Mouse (Mus musculus): ENCODE measurements around the gene Ezh1. TPM values are rescaled to one million over a fixed set of nuclear protein-coding genes. Genes with fewer than 3 reads are reported as not detected.

Gene Ezh1
- polyA plus RNA-seq, 1 experiment, result 2.0 TPM

DNA sequence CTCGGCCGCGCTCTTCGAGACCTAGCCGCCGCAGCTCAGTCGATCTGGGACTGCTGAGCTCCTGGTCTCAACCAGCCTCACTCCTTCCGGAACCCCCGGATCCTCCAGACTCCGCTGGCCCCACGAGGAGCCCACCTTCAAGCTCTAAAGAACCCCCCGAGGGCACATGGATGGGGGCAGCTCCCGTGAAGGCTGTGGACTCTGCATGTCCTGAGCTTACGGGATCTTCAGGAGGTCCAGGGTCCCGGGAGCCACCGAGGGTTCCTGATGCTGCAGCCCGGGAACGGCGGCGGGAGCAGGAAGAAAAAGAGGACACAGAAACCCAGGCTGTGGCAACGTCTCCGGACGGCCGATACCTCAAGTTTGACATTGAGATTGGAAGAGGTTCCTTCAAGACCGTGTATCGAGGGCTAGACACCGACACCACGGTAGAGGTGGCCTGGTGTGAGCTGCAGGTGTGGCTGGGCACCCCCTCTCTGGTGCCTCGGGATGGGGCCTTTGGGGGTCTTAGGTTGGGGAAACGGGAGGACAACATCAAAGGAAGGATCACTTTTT, 34.6 kb upstream of the Ezh1 start:
- H3K36me3 ChIP-seq (replicated peaks; ENCODE audit: low read length), result peaks cover 44% of the 10 kb centered on the region
- peaks cover 80% of the 10 kb centered on the region for H3K4me1 ChIP-seq

DNA sequence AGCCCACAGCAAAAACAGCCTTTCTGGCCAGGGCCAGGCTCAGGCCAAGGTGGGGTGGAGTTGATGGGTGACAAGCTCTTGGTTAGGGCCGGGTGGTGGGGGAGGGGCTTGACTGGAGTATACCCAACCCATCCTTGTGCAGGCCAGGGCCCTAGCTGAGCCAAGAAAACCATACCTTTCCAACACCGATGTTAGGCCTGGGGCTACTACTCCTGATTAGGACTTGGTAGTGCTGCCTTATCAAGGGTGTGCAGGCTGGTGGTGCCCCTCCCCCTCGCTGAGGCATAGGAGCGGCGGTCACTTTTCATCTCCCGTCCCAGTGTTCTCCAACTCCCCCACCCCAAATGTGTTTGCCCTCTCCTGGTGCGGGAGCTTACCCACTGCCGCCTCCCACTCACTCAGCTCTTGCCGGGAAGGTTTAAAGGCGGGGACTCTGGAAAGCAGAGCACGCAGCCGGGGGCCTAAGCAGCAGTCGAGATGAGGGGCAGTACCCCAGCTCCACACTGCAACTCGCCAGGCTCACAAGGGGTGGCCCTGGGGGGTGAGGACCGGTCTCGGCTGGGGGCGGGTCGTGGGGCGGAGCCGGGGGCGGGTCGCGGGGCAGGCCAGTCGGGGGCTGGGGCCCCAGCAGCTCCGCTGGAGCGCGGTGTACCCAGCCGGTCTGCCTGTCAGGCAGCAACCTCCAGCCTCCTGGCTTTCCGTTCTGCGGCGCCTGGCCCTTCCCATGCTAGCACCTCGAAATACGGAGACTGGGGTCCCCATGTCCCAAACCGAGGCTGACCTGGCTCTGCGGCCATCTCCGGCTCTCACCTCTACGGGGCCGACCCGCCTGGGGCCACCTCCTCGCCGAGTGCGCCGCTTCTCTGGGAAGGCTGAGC, 33.9 kb upstream of the Ezh1 start, which contains the start of gene Wnk4:
Gene Wnk4 (plus strand): TSS at position 620 of the 878 bp plus-strand sequence.
- TF ChIP-seq FLI1 (IDR thresholded peaks at IDR 0.05; ENCODE audit: low read length) (no peak), GATA1 (IDR thresholded peaks at IDR 0.05; ENCODE audit: borderline replicate concordance, low read length) (no peak)
- peaks cover 48% of the 10 kb centered on the region for H3K36me3 ChIP-seq (replicated peaks; ENCODE audit: low read length)
- H3K4me1 ChIP-seq, result peaks cover 85% of the 10 kb centered on the region
- peaks cover 45% of the 10 kb centered on the region for H3K27me3 ChIP-seq (replicated peaks)
- 0 out of 2 replicates have a peak, but pooled peaks cover 3% of the 10 kb centered on the region for H3K9me3 ChIP-seq
- H3K4me3 ChIP-seq (replicated peaks), result peak within 1 kb of the TSS; percentile 94

More for the DNA sequence above, 34.6 kb upstream of the Ezh1 start:
- Histone ChIP-seq H3K4me3 (replicated peaks) (peak overlapping the region; percentile 94), H3K27me3 (replicated peaks) (peaks cover 52% of the 10 kb centered on the region), H3K9me3 (0 out of 2 replicates have a peak, but pooled peaks cover 3% of the 10 kb centered on the region)
- TF ChIP-seq FLI1 (IDR thresholded peaks at IDR 0.05; ENCODE audit: low read length), result no peak
- no peak for TF ChIP-seq GATA1 (IDR thresholded peaks at IDR 0.05; ENCODE audit: borderline replicate concordance, low read length)

DNA sequence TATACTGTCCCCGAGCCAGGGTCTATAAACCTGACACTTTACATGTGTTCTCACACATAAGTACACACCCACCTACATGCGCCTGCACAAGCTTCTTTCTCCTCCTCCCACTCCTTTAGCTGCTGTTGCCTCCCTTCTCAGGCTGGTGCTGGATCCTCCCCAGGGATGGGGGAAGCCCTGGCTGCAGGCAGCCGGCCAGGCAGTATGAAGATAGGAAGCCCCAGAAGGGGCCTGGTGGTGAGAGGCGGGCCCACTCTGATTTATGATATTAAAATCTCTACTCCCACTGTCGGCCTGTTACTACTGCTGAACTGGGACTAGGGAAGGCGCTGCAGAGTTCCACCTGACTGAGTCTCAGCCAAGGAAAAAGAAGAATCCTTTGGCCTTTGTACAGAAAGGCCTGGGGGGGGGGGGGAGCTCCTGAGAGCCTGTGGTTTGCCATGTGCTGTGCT, 33.0 kb upstream of the Ezh1 start:
- Histone ChIP-seq H3K27me3 (replicated peaks) (peaks cover 38% of the 10 kb centered on the region), H3K4me3 (replicated peaks) (peak overlapping the region; percentile 94), H3K4me1 (peaks cover 86% of the 10 kb centered on the region), H3K9me3 (no peaks in the 10 kb centered on the region), H3K36me3 (replicated peaks; ENCODE audit: low read length) (peaks cover 44% of the 10 kb centered on the region)
- TF ChIP-seq FLI1 (IDR thresholded peaks at IDR 0.05; ENCODE audit: low read length), result no peak
- no peak for TF ChIP-seq GATA1 (IDR thresholded peaks at IDR 0.05; ENCODE audit: borderline replicate concordance, low read length)

DNA sequence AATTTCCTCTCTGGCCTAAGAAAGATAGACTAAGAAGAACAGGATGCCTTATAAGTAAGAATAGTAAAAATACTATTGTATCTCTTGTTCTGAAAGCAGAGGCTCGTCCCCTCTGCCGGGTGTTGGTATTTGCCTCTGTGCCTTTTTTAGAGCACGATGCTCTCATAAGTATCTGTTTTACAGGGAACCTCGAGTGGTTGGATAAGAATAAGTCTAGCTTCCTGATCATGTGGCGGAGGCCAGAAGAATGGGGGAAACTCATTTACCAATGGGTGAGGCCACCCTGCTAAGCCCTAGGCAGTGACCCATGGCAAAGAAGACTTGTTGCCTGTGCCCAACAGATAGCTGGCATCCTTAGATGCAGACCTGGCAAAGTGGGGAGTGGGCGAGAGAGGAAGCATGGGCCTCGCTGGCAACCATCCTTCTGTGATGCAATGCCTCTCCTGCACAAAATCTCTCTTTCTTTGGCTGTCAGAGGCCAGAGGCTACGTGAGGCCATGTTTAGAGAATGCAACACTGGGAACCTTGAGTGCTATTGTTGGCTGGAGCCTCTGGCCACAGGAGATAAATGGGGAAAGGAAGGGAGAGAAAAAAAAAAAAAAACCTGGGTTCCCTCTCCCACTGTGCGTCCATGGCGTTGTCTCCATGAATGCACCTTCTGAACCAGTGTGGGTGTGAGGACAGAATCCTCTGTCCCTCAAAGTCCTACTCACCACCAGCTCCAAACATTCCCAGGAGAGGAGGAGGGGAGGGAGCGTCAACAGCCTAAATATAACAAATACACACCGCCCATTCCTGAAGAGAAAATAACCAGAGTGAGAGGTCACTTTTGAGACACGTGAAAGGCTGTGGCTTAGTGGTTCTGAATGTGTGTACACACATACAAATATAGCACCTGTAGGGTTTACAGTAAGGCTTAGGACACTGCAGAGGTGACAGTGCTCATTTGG, 29.8 kb upstream of the Ezh1 start:
- TF ChIP-seq FLI1 (IDR thresholded peaks at IDR 0.05; ENCODE audit: low read length) (no peak), GATA1 (IDR thresholded peaks at IDR 0.05; ENCODE audit: borderline replicate concordance, low read length) (no peak)
- Histone ChIP-seq H3K9me3 (no peaks in the 10 kb centered on the region), H3K4me3 (replicated peaks) (peak overlapping the region; percentile 80), H3K27me3 (replicated peaks) (peaks cover 7% of the 10 kb centered on the region), H3K4me1 (peaks cover 68% of the 10 kb centered on the region), H3K36me3 (replicated peaks; ENCODE audit: low read length) (peaks cover 41% of the 10 kb centered on the region)

DNA sequence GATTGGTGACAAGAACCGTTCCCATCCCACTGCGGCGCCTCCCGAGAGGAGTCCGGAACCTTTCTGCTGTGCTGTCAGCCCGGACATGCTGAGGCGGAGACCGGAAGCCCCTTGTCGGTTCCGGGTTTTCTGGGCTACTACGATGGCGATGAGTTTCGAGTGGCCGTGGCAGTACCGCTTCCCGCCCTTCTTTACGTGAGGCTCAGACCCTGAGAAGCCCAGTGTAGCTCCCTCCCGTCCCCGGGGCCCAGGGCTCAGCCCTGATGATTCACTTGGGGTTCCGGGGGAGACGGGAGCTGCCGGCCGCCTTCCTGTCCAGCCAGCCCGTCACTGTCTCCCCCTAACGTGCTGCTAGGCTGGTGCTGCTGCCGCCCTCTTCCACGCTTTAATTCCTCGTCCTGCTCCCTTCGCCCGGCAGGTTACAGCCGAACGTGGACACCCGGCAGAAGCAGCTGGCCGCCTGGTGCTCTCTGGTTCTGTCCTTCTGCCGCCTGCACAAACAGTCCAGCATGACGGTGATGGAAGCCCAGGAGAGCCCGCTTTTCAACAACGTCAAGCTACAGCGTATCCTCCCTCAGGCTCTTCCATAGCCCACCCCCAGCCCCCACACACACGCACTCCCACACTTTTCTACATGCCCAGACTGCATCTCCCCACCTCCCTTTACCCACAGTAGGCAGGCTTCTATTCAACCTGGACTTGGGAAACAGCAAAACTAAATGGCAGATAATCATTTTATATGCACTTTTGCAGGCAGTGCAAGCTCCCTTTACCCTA, 27.5 kb upstream of the Ezh1 start, which contains the start of gene Vps25:
Gene Vps25 (plus strand): TSS at position 95 of the 777 bp plus-strand sequence.
- no peaks in the 10 kb centered on the region for H3K27me3 ChIP-seq (replicated peaks)
- H3K4me3 ChIP-seq (replicated peaks), result peak within 1 kb of the TSS; percentile 99
- H3K9me3 ChIP-seq, result no peaks in the 10 kb centered on the region
- TF ChIP-seq GATA1 (IDR thresholded peaks at IDR 0.05; ENCODE audit: borderline replicate concordance, low read length) (no peak), FLI1 (IDR thresholded peaks at IDR 0.05; ENCODE audit: low read length) (no peak)
- H3K36me3 ChIP-seq (replicated peaks; ENCODE audit: low read length), result peaks cover 32% of the 10 kb centered on the region
- peaks cover 45% of the 10 kb centered on the region for H3K4me1 ChIP-seq

DNA sequence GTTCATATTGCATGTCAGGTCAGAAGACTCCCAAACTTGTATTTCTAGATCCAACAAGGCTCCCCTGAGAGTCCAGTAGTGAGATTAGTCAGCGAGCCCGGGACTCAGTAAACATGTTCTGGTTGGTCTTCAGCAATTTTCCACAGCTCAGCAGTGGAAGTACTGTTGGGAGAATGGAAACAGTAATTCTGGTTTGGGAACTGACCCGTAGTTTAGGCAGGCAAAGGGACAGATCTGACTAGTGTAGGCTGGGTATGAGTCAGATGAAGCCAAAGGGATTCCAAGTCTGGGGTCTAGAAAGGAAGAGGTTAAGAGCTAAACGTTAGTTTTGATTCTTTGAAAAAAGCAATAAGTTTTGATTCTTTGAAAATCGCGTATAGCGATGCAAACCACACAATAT, 26.7 kb upstream of the Ezh1 start:
- peak overlapping the region; percentile 99 for H3K4me3 ChIP-seq (replicated peaks)
- peaks cover 42% of the 10 kb centered on the region for H3K4me1 ChIP-seq
- H3K36me3 ChIP-seq (replicated peaks; ENCODE audit: low read length), result peaks cover 23% of the 10 kb centered on the region
- TF ChIP-seq FLI1 (IDR thresholded peaks at IDR 0.05; ENCODE audit: low read length) (no peak), GATA1 (IDR thresholded peaks at IDR 0.05; ENCODE audit: borderline replicate concordance, low read length) (no peak)
- peaks cover 4% of the 10 kb centered on the region for H3K27me3 ChIP-seq (replicated peaks)
- no peaks in the 10 kb centered on the region for H3K9me3 ChIP-seq

DNA sequence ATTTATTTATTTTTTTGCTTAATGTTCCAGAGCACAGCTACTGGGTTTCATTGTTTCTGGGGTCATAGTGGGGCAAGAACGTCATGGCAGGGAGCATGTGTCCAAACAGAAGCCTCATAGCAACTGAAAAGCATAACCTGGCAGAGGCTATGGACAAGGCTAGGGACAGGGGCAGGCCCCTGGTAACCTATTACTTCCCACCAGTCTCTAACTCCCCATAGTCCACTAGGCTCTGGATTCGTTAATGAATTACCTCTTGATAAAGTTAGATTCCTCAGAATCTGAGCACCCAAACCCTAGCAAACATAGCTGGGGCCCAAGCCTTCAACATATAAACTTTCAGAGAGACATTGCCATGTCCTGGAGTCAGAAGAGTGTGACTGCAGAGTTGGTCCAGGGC, 24.8 kb upstream of the Ezh1 start:
- H3K9me3 ChIP-seq, result no peaks in the 10 kb centered on the region
- peaks cover 50% of the 10 kb centered on the region for H3K4me1 ChIP-seq
- TF ChIP-seq GATA1 (IDR thresholded peaks at IDR 0.05; ENCODE audit: borderline replicate concordance, low read length) (no peak), FLI1 (IDR thresholded peaks at IDR 0.05; ENCODE audit: low read length) (no peak)

DNA sequence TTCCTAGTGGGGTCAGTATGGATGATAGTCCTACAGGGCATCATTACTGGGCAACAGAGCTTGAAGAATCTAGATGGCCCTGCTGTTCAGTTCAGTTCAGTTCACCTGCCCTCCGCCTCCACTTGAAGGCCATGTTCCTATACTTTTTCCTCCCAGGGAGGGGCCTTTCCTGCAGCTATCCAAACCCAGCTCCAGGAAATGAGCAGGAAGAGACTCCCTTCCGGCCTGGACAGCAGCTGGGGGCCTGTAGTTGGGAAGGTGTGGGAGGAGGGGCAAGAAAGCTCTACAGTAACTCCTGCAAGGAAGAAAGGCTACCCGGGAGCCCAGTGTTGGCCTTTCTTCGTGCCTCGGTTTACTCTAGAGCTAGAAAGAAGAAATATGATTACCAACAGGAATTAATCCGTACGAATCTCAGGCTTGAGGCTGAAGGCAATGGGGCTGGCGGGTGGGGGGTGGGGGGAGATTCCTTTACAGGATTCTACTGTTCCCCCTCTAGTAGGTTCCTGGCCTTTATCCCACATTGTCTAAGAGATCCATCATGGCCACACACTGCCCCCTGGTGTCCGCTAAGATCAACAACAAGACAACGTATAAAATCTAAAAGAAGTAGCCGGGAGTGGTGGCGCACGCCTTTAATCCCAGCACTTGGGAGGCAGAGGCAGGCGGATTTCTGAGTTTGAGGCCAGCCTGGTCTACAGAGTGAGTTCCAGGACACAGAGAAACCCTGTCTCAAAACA, 22.2 kb upstream of the Ezh1 start:
- no peaks in the 10 kb centered on the region for H3K36me3 ChIP-seq (replicated peaks; ENCODE audit: low read length)
- peaks cover 48% of the 10 kb centered on the region for H3K27me3 ChIP-seq (replicated peaks)
- H3K4me3 ChIP-seq (replicated peaks), result no peak overlapping the region
- H3K4me1 ChIP-seq, result peaks cover 51% of the 10 kb centered on the region
- H3K9me3 ChIP-seq, result no peaks in the 10 kb centered on the region
- TF ChIP-seq FLI1 (IDR thresholded peaks at IDR 0.05; ENCODE audit: low read length), result no peak
- TF ChIP-seq GATA1 (IDR thresholded peaks at IDR 0.05; ENCODE audit: borderline replicate concordance, low read length), result no peak

More for the DNA sequence above, 24.8 kb upstream of the Ezh1 start:
- no peak overlapping the region for H3K4me3 ChIP-seq (replicated peaks)
- H3K36me3 ChIP-seq (replicated peaks; ENCODE audit: low read length), result peaks cover 5% of the 10 kb centered on the region
- peaks cover 23% of the 10 kb centered on the region for H3K27me3 ChIP-seq (replicated peaks)

Measured in megakaryocyte, embryonic 14.5 days (primary cell).